Mouse (Mus musculus) neutrophil, adult 83 days (primary cell): Measurements from ENCODE around the gene Olfr1443. TPM values are rescaled to one million over a fixed set of nuclear protein-coding genes. Genes with fewer than 3 reads are reported as not detected.

Experiments used
- total RNA-seq, 2 experiments: library from RNA; stranded (reverse); gene quantifications; one replicate each; pipeline ENCODE4 v1.2.4; 2023

The Olfr1443 gene
- not detected for total RNA-seq

DNA sequence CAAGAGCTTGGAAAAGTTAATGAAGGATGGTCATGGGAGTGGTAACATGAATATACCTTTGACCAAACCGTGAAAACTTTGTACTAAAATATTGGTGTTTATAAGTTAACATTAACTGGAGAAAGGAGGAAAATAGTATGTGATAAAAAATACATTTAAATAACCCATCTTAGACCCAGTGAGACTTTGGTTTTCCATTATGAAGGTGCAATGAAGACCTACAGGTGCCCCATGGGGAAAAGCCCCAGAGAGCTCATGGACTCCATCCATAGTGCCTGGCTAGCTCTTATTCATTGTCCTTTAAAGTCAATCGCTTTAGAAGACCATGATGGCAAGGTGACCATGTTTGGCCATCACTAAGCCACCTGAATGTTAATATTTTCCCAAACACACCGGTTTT is at the start of gene Olfr1443:
Olfr1443 (plus strand) TSS at position 301 of the 400 bp plus-strand sequence.

DNA sequence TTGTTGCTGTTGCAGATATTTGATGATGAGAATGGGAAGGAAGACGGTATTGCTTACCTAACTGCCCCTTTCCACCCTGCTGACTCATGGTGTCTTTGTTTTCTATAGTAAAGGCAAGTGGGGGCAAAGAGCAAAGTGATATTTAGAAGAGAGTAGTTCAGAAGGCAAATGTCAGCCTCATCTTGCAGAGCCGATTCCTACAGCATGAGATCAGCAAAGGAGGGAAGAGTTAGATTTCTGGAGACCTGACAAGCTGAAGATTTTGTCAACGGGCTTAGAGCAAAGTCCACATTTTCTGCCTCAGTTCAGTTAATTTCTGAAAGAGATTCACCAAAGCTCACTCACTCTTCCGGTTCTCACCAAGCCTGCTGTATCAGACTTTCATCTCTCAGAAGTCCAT is 44.7 kb upstream of the Olfr1443 start, which contains the start of gene Glyat:
Glyat (plus strand) TSS at position 133 of the 400 bp plus-strand sequence.

DNA sequence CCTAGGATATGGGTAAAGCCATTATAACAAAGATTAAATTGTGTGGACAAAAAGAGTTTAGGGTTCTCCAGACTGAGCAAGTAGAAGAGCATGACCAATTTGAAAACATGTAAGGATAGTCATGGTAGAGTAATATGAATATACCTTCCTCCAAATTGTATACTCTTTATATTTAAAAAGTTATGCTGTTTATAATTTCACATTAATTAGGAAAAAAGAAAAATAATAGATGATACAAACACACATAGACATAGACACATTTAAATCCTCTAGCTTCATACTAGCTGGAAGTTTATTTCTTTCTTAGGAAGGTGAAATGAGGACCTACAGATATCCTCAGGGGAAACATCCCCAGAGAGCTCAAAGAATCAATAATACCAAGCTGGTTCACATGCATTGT is 7.8 kb upstream of the Olfr1443 start, which contains the start of gene Olfr1442:
Olfr1442 (plus strand) TSS at position 301 of the 400 bp plus-strand sequence.

DNA sequence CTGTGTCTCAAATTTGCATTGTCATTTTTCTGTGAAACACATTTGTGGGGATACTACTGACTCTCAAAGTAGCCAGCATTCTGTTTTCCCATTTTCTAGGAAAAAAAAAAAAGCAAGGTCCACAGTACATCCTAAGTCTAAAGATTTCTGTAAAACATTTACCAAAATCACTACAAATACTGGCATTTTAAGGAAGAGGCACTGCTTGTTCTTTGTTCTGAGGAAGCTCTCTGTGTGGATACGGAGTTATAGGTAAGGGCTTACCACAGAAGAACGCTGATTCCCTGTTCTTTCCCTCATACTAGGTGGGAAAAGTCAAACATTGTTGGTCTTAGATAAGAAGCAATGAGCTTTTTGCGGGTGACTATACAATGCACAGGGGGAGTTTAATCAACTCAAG is 17.7 kb downstream of the Olfr1443 start, which contains the start of gene Keg1:
Keg1 (plus strand) TSS at position 197 of the 400 bp plus-strand sequence.

Other genes starting within 250 kb of the Olfr1443 start
- gene Mpeg1, start 217.3 kb upstream of the Olfr1443 start, total RNA-seq = 100 to 1,000 TPM; 738 to 792 TPM
- gene Dtx4, start 176.7 kb upstream of the Olfr1443 start, total RNA-seq = 10 to 100 TPM; 17.8 to 20.2 TPM
- 100 to 1,000 TPM; 141 to 162 TPM for gene Fam111a, start 132.4 kb upstream of the Olfr1443 start, total RNA-seq
- not detected for gene Gm4952, start 78.1 kb upstream of the Olfr1443 start, total RNA-seq
- not detected for gene Glyat, start 44.8 kb upstream of the Olfr1443 start, total RNA-seq
- gene Olfr1442, start 7.7 kb upstream of the Olfr1443 start, total RNA-seq = not detected
- not detected for gene Keg1, start 17.7 kb downstream of the Olfr1443 start, total RNA-seq
- gene Cntf, start 87.5 kb downstream of the Olfr1443 start, total RNA-seq = 1 to 10 TPM; 1.3 to 1.9 TPM
- gene Zfp91, start 118.0 kb downstream of the Olfr1443 start, total RNA-seq = 10 to 100 TPM; 44.8 to 46.9 TPM
- gene Lpxn, start 118.1 kb downstream of the Olfr1443 start, total RNA-seq = 1 to 10 TPM; 7.3 to 8.4 TPM
- gene Gm5244, start 168.6 kb downstream of the Olfr1443 start, total RNA-seq = not detected
- not detected for gene Olfr1444, start 179.2 kb downstream of the Olfr1443 start, total RNA-seq
- not detected for gene Olfr1445, start 205.7 kb downstream of the Olfr1443 start, total RNA-seq
- gene Olfr1446, start 215.4 kb downstream of the Olfr1443 start, total RNA-seq = not detected
- gene Olfr1447, start 225.6 kb downstream of the Olfr1443 start, total RNA-seq = not detected
- gene Olfr1448, start 246.3 kb downstream of the Olfr1443 start, total RNA-seq = not detected